Mouse (Mus musculus) ES-E14 (cell line): ENCODE data around the gene Eno2.

Source experiments
- CHD2 ChIP-seq: IDR thresholded peaks from 2 replicates; pipeline ENCODE4 v1.6.1; 2014; ENCODE audit warnings: mild to moderate bottlenecking, low read depth, low read length, inconsistent platforms
- MAFK ChIP-seq: IDR thresholded peaks from 2 replicates; pipeline ENCODE4 v1.6.1; 2014; ENCODE audit warnings: mild to moderate bottlenecking, low read depth, low read length, inconsistent platforms; ENCODE audit not compliant: insufficient read depth
- ZC3H11A ChIP-seq: IDR thresholded peaks from 2 replicates; pipeline ENCODE4 v1.6.1; 2012; ENCODE audit warnings: low read depth, mild to moderate bottlenecking, inconsistent platforms, low read length, borderline replicate concordance

- TF ChIP-seq ZC3H11A: no peak
- no peak for TF ChIP-seq MAFK
- TF ChIP-seq CHD2: no peak
Observed at GRCm38 (mm10) chr6:124817971-124818370, 48.5 kb upstream of the Eno2 start.
